Mouse (Mus musculus) liver, adult 2 months (tissue): ENCODE measurements around the gene Numb.

ENCODE experiments used
- CTCF ChIP-seq: fragments of 200-500 bp; IDR thresholded peaks from 2 replicates; pipeline ENCODE4 v1.5.1; 2011; ENCODE audit warnings: low read depth, low read length, control low read depth
- POLR2A ChIP-seq: fragments of 200-500 bp; IDR thresholded peaks from 2 replicates; pipeline ENCODE4 v1.6.1; 2011; ENCODE audit warnings: low read length, control low read depth; ENCODE audit not compliant: insufficient read depth; ENCODE audit errors: extremely low read depth

GRCm38 (mm10) chr12:83910451-83910850 is 11.3 kb downstream of the Numb start:
- TF ChIP-seq POLR2A (no peak), CTCF (no peak)
